Mouse (Mus musculus): Measurements from ENCODE around the gene Klf13. TPM values are rescaled to one million over a fixed set of nuclear protein-coding genes. Genes with fewer than 3 reads are reported as not detected.

Klf13 gene
- polyA plus RNA-seq, 1 experiment from 2014 or later = 134 TPM

GRCm38 (mm10) chr7:63908496-63909285 lies 30.0 kb downstream of the Klf13 start:
- DNase-seq (ENCODE audit: low spot score) = no peak

- DNase-seq (ENCODE audit: low spot score) = no peak
Observed at GRCm38 (mm10) chr7:63907778-63908495, 30.8 kb downstream of the Klf13 start.

GRCm38 (mm10) chr7:63905642-63906041 lies 33.1 kb downstream of the Klf13 start:
- no peak for DNase-seq (ENCODE audit: low spot score)

GRCm38 (mm10) chr7:63905190-63905589 lies 33.5 kb downstream of the Klf13 start:
- no peak for DNase-seq (ENCODE audit: low spot score)

- DNase-seq (ENCODE audit: low spot score) = no peak
Observed at GRCm38 (mm10) chr7:63903635-63904380, 34.9 kb downstream of the Klf13 start.

- DNase-seq (ENCODE audit: low spot score) = no peak
Observed at GRCm38 (mm10) chr7:63902604-63903210, 36.0 kb downstream of the Klf13 start.

- DNase-seq (ENCODE audit: low spot score) = peak; percentile 47
Observed at GRCm38 (mm10) chr7:63901942-63902341, 36.8 kb downstream of the Klf13 start.

GRCm38 (mm10) chr7:63901346-63901745 lies 37.4 kb downstream of the Klf13 start:
- DNase-seq (ENCODE audit: low spot score) = peak; percentile 87

GRCm38 (mm10) chr7:63900411-63900810 lies 38.3 kb downstream of the Klf13 start:
- DNase-seq (ENCODE audit: low spot score) = no peak

GRCm38 (mm10) chr7:63899925-63900324 lies 38.8 kb downstream of the Klf13 start:
- DNase-seq (ENCODE audit: low spot score) = peak; percentile 31

GRCm38 (mm10) chr7:63898201-63898600 lies 40.5 kb downstream of the Klf13 start:
- no peak for DNase-seq (ENCODE audit: low spot score)

- DNase-seq (ENCODE audit: low spot score) = no peak
Observed at GRCm38 (mm10) chr7:63897655-63898054, 41.1 kb downstream of the Klf13 start.

GRCm38 (mm10) chr7:63896968-63897468 lies 41.7 kb downstream of the Klf13 start:
- DNase-seq (ENCODE audit: low spot score) = peak; percentile 84

- peak; percentile 25 for DNase-seq (ENCODE audit: low spot score)
Observed at GRCm38 (mm10) chr7:63896276-63896967, 42.3 kb downstream of the Klf13 start.

GRCm38 (mm10) chr7:63895223-63895622 lies 43.5 kb downstream of the Klf13 start:
- DNase-seq (ENCODE audit: low spot score) = no peak

- DNase-seq (ENCODE audit: low spot score) = peak; percentile 1
Observed at GRCm38 (mm10) chr7:63894662-63895061, 44.1 kb downstream of the Klf13 start.

- no peak for DNase-seq (ENCODE audit: low spot score)
Observed at GRCm38 (mm10) chr7:63893729-63894128, 45.0 kb downstream of the Klf13 start.

- no peak for DNase-seq (ENCODE audit: low spot score)
Observed at GRCm38 (mm10) chr7:63893201-63893600, 45.5 kb downstream of the Klf13 start.

GRCm38 (mm10) chr7:63891488-63892075 lies 47.1 kb downstream of the Klf13 start:
- no peak for DNase-seq (ENCODE audit: low spot score)

Measured in thymus, postnatal 0 days (tissue).